Mouse (Mus musculus): ENCODE measurements around the gene Rgs3. TPM values are rescaled to one million over a fixed set of nuclear protein-coding genes. Genes with fewer than 3 reads are reported as not detected.

Gene Rgs3
- 10 to 100 TPM in 1 of 2 experiments, 1 to 10 TPM in 1; 8.6 to 10.3 TPM for total RNA-seq (2021)
- long read RNA-seq, experiment 1, full-length matches to known transcripts = 10 of 13 reads
- long read RNA-seq, experiment 1, partial matches to known transcripts = 1 of 13 reads
- long read RNA-seq, experiment 1, other reads (novel, unspliced or antisense) = 2 of 13 reads
- long read RNA-seq, experiment 2, full-length matches to known transcripts = 11 of 19 reads
- long read RNA-seq, experiment 2, partial matches to known transcripts = 4 of 19 reads
- long read RNA-seq, experiment 2, other reads (novel, unspliced or antisense) = 4 of 19 reads

DNA sequence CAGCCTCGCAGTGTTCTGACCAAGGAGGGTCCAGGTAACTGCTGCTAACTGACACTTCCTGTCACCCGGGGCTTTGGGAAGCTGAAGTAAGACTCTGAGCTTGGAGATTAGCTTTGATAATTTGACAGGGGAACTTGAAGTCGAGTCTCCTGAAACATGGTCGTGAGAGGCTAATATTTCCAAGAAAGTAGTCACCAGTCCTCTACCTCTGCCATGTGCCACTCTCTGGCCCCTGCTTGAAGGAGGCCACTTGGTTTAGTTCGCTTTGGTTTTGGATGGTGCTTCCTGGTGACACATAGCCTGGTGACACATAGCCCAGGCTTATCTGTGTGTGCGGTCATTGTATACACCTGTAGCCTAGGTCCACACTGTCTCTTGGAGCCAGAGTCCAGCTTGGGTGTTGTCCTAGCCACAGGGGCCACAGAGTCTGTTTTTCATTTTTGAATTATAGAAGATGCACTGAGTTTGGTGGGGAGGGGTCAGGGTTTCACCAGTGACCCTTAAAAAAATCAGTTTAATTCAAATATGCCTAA is at the start of gene Rgs3:
TSS of gene Rgs3 (plus strand) at position 51 of the 533 bp plus-strand sequence.
- intact Hi-C loops (cut with DNase I) = no loop called here
- no peak for TF ChIP-seq CTCF (IDR thresholded peaks at IDR 0.05)
- no peak within 1 kb of the TSS for H3K4me3 ChIP-seq
- H3K27ac ChIP-seq = no peak within 1 kb of the TSS
- DNase-seq = no peak

DNA sequence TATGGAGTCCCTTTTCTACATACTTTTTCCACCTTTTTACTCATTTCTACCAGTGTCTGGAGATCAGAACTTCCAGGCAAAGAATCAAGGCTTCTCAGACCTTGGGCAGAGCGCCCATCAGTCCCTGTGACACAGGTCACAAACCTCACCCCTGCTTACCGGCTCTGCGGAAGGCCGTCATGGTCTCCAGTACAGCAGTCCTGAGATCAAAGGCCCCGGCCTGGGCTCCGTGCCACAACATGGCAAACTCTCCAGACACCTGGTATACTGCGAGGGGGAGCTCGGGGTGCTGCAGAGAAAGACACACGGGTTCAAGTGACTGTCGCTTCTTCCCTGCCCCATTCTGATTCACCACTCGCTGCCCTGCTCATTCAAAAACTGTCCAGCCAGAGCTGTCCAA is 49.7 kb upstream of the Rgs3 start:
- no peak overlapping the region for H3K27ac ChIP-seq
- no peak overlapping the region for H3K4me3 ChIP-seq
- DNase-seq = peak; percentile 44
- intact Hi-C loops (cut with DNase I) = loop anchor here (5.0 kb wide), 1 partner anchor 168 kb away; no protein-coding TSS in a partner anchor
- TF ChIP-seq CTCF (IDR thresholded peaks at IDR 0.05) = no peak

DNA sequence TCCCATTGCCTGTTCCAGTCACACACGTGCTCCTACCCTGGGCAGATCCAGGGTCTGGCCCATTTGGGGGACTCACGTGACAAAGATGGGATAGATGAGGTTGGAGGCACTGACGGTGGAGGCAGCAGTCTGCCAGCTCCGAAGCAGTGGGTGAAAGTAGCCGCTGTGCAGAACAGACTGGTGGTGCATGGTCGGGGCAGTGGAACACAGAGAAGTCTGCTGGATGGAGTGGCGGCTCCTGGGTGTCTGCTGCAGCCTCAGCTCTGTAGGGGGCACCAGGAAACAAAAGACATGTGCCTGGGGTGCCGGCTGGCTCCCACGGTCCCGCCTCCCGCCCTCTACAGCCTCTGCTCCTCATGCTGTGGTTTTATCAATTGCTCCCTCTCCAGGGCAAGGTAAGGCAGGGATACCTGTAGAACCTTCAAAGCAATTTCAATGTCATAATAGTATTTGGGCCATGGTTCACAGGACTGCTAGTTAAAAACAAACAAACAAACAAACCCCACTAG is 45.6 kb upstream of the Rgs3 start:
- no peak for DNase-seq

DNA sequence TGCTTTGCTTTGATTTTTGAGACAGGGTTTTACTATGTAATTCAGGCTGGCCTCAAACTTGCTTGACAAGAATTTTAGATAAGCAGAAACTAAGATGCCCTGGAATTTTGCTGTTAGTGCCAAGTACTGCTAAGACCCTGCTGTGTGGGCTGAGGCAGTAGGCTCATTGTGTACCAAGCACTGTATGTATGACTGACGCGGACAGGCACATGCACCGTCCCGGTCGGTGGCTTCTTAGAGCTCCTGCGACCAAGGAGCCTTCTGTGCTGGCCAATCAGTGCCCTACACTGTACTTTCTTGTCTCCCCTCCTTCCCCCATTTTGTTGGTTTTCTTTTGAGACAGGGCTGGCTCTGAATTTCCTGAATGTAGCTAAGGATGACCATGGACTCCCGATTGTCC is 44.7 kb upstream of the Rgs3 start:
- Histone ChIP-seq H3K4me3 (no peak overlapping the region), H3K27ac (peak overlapping the region; percentile 72)
- no peak for TF ChIP-seq CTCF (IDR thresholded peaks at IDR 0.05)
- intact Hi-C loops (cut with DNase I) = no loop called here
- no peak for DNase-seq

More for the DNA sequence above, 45.6 kb upstream of the Rgs3 start:
- intact Hi-C loops (cut with DNase I) = no loop called here
- H3K27ac ChIP-seq = no peak overlapping the region
- no peak for TF ChIP-seq CTCF (IDR thresholded peaks at IDR 0.05)
- H3K4me3 ChIP-seq = no peak overlapping the region

DNA sequence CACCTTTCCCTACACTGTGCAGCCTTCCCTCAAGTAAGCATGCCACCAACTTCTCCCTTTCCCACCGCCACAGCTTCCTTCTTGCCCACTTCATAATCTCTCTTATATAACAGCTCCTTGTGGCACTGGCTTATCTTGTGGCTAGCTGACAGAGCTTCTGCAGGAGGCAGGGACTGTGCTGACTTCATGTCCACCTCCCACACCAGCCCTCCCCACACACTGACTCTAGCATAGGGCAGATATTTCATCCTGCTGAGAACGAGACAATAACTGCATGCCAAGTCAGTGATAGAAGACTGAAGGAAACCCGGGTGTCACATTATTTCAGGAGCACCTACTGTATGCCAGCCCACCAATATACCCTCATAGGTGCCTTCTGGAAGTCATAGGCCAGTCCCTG is 44.2 kb upstream of the Rgs3 start:
- DNase-seq = no peak
- no peak for TF ChIP-seq CTCF (IDR thresholded peaks at IDR 0.05)
- peak overlapping the region; percentile 72 for H3K27ac ChIP-seq
- intact Hi-C loops (cut with DNase I) = no loop called here
- no peak overlapping the region for H3K4me3 ChIP-seq

DNA sequence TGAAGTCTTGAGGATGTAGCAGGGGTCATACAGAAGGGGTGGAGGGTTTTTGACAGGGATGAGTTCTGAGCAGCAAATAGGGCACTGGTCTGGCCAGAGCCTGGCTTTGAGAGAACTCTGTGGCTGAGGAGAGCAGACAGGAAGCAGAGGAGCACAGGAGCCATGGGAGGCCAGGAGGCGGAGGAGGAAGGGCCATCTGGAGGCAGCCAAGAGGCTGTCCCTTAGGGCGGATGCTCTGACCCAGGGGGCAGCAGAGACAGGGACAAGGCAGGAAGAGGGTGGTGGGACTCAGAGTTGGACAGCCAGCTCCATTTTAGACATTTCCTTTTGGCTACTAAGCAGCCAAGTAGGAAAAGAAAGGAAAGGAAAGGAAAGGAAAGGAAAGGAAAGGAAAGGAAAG is 43.6 kb upstream of the Rgs3 start:
- no peak; the same call in 1 of the 2 replicates for TF ChIP-seq CTCF (IDR thresholded peaks at IDR 0.05)
- peak overlapping the region; percentile 72 for H3K27ac ChIP-seq
- intact Hi-C loops (cut with DNase I) = no loop called here
- H3K4me3 ChIP-seq = no peak overlapping the region; the same call in 1 of the 2 replicates
- peak; percentile 51 for DNase-seq

DNA sequence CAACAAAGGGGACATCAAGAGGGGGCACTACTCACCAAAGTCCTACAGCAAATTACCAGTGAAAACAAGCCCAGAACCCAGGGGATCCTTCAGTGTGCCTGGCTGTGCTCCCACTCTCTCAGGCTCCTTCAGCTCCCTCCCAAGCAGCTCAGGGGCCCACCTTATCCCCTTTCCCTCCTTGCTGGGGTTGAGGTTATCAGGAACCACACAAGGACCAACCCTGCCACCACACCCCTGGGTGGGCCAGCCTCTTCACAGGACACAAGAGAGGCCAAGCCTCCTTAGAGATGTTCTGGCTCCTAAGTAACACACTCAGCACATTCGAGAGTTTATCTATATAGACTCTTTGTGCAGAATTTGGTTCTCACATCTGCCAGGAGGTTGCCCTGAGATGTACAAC is 43.1 kb upstream of the Rgs3 start:
- intact Hi-C loops (cut with DNase I) = no loop called here
- Histone ChIP-seq H3K27ac (peak overlapping the region; percentile 72), H3K4me3 (no peak overlapping the region)

DNA sequence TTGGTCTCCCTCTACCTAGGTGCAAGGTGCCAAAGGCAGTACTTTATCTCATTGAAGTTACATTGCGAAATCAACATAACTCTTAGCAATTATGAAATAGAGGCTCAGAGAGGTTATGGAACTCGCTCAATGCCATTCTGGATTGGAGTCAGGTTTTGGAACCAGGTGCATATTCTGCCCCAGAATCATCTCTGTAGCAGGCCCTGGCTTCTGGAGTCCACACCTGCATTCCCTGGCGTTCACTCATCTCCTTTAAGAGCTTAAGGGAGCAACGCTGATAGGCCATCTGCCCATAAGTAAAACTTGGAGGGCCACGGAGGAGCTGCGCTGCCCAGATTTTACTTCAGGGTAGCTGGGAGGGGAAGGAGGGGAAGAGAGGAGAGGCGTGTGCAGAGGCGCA is 42.6 kb upstream of the Rgs3 start:
- intact Hi-C loops (cut with DNase I) = no loop called here
- H3K27ac ChIP-seq = peak overlapping the region; percentile 72
- no peak for DNase-seq
- no peak overlapping the region for H3K4me3 ChIP-seq
- no peak for TF ChIP-seq CTCF (IDR thresholded peaks at IDR 0.05)

More for the DNA sequence above, 43.1 kb upstream of the Rgs3 start:
- no peak for TF ChIP-seq CTCF (IDR thresholded peaks at IDR 0.05)
- DNase-seq = no peak

DNA sequence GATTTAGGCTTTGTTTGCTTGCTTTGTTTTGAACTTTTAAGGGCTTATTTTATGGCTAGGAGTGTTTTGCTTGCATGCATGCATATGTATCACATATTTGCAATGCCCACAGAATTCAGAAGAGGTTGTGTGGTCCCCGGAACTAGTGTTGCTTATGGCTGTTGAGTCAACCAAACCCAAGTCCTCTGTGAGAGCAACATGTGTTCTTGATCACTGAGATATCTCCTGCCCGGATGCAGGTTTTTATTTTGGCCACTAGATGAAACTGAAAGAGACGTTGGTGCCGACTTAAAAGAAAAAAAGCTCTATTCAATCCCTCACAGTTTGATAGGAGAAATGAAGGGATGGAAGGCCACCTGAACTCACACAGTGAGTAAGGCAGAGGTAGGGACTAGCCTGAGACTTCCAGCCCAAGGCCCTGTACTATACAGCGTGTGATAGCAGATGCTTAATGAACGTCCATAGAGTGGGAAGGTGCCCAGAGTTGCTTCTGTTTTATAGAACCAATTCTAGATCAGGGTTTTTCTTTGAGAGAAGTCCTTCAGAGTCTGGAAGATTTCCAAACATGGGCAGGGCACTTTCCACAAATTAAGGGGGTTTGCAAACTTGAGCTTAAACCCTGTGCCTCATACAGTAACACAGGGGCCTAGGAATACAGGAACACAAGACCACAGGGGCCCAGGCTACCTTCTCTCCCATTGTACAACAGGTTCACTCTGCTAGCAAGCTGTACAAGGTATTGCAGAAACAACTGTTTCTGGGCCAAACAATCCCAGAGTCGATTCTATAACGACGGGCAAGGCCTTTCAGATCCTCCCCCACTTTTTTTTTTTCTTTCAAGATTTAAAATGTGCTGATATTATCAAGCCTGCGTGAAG is 41.9 kb upstream of the Rgs3 start:
- no peak for DNase-seq
- intact Hi-C loops (cut with DNase I) = no loop called here
- Histone ChIP-seq H3K4me3 (no peak overlapping the region), H3K27ac (peak overlapping the region; percentile 95; the same call in 1 of the 2 replicates)
- no peak for TF ChIP-seq CTCF (IDR thresholded peaks at IDR 0.05)

DNA sequence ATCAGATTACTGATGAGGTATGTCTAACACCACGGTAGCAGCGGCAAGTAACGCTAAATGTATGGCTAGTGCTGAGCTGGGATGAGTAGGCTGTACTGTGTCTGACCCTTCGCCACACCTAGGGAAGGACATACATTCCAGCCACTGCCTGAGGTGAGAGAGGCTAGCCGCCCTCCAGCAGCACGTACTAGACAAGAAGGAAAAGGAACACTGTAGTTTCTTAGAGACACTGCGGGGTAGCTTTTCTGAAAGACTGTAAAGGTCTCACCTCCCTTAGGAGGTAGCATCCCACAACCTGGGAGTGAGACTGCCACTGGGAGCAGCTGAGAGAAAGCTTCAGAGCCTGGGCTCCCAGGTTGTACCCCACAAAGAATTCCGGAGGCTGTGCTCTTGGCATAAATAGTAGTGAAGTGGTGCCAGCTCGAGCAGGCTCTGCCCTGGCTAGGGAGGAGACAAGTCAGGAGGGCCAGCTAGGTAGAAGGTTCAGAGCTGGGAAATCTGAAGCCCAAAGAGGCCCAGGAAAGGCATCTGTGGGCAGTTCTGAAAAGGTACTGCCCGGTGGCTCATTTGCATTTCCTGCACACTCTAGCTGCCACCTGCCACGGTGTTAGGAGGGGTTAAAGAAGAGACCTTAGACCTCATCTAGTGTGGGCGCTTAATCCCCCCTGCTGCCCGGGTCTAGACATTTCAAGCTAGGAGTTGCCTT is 41.1 kb upstream of the Rgs3 start:
- intact Hi-C loops (cut with DNase I) = no loop called here
- TF ChIP-seq CTCF (IDR thresholded peaks at IDR 0.05) = no peak
- Histone ChIP-seq H3K27ac (peak overlapping the region; percentile 95), H3K4me3 (peak overlapping the region; percentile 85)
- DNase-seq = peak; percentile 50

DNA sequence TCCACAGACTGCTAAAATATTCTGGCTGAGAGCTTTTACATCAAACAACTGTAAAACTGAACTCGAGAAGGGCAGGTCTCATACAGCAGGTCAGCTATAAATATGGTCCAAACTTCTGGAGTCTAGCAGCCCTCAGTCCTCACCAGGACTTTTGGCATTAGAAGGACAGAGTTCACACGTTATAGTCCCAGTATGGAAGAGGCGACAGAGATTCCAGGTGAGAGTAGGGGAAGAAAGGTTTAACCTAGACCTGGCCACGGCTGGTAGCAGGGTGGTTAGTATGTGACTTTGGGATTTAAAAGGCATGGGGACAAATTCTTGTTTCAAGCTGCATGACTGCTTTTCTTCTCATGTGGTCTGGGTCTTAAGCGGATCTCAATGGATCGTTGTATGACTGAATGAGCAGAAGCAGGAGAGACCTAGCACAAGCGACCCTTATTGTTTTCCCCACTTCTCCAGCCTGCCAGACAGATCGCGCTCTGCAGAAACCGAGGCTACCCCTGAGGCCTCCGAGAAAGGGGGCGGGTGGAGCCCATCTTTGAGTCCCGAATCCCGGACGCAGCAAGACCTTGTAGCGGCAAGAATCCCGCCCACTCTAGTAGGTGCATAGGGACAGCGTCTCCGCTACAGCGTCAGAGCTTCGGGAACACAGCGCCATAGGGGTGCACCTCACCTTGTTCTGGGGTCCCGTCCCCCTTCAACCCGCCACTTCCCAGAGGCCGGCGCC is 40.4 kb upstream of the Rgs3 start:
- no peak for DNase-seq
- intact Hi-C loops (cut with DNase I) = no loop called here
- TF ChIP-seq CTCF (IDR thresholded peaks at IDR 0.05) = no peak
- H3K4me3 ChIP-seq = peak overlapping the region; percentile 85
- peak overlapping the region; percentile 95 for H3K27ac ChIP-seq

Measured in gastrocnemius, adult 2 months (tissue).